Mouse (Mus musculus) 3134 (cell line): ENCODE measurements at regions not wholly inside any gene's neighbourhood (a gene's known extent, or its start where the extent isn't known, plus 50 kb on each side); places are given as distances from the start of the nearest gene placed in this dataset.
"Not testable (repeated sequence)": the region's sequence is repeated elsewhere in the genome, so short reads cannot be mapped to it uniquely, and the experiment has no call there.

Experiments used
- DNase-seq: peaks from one replicate; pipeline ENCODE4 v3.0.0-alpha.2; 2011; ENCODE audit warnings: low spot score; ENCODE audit not compliant: insufficient read length; ENCODE audit errors: extremely low read depth

- no peak for DNase-seq
These were observed 131.9 kb downstream of the Snx18 start for GRCm38 (mm10) chr13:113486368-113486955.

DNA sequence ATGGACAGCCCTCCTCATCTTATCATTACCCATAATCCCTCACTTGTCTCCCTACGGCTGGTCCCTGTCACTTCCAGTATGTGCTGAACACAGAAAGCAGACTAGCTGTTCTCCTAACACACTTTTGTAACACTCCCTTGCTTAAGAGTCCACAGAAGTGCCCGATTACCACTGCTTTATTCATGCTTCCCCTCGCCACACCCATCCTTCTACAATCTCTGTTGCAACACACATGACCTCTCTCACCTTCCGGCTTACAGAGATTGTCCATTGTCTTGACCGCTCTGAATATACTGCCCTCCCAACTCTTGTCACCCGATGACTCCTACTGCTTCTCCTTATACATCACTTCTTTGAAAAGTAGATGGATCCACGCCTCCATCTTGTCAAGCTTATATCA is 132.9 kb downstream of the Snx18 start:
- DNase-seq = no peak

GRCm38 (mm10) chr13:113484159-113484762 is 134.1 kb downstream of the Snx18 start:
- no peak for DNase-seq

- DNase-seq = no peak
These were observed 135.5 kb downstream of the Snx18 start for GRCm38 (mm10) chr13:113482911-113483310.

GRCm38 (mm10) chr13:113477901-113478510 is 140.4 kb downstream of the Snx18 start:
- DNase-seq = no peak

DNA sequence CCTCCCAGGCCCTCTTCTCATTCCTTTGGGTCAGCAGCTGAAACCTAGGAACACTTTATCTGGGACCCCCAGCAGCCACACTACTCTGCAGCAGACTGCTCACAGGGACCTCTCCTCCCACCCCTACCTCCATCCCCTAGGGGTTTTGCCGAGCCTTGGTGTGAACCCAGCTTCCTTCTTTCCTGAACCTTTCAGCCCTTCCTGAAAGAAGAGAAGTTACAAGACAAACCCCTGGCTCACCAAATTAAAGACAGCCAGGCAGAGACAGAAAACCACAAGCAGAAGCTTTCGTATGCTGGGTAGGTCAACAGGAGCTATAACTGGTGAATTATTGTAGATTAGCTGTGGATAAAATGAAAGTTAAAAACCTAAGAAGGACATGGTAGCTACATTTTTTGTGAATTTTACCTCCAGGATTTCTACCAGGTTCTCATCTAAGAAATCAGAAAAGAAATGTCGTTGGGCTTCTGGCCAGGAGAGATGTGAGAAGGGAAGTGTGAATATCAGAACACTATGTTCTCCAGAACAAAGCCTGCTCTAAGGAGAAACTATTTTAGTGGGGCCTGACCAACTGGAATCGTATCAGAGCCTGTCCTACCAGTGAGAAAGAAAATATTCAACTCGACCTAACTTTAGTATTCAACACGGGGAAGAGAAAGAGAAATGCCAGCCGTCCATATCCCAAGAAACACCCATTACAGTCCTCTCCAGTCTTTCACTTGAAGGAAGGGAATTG is 147.4 kb downstream of the Snx18 start:
- DNase-seq = no peak

- DNase-seq = no peak
These were observed 153.9 kb downstream of the Snx18 start for GRCm38 (mm10) chr13:113464190-113465064.

DNA sequence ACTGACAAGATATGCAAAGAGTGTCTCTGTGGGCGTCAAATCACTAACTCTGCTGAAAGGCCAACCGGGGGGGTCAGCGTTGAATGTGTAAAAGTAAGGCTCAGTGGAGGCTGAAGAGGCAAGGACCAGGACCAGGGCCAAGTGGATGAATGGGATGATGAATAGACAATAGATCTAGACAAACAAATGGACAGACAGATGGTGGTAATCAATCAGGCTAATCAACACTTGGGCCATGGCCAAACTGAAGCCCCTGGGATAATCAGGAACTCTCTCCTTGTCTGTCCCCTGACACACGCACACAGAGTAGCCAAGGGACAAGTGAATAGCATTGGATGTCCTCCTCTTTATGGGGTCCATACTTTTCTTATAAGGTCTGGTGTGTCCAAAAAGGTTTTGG is 154.9 kb downstream of the Snx18 start:
- DNase-seq = no peak

- DNase-seq = peak; percentile 47
These were observed 161.7 kb downstream of the BC067074 start for GRCm38 (mm10) chr13:113454490-113455295.

DNA sequence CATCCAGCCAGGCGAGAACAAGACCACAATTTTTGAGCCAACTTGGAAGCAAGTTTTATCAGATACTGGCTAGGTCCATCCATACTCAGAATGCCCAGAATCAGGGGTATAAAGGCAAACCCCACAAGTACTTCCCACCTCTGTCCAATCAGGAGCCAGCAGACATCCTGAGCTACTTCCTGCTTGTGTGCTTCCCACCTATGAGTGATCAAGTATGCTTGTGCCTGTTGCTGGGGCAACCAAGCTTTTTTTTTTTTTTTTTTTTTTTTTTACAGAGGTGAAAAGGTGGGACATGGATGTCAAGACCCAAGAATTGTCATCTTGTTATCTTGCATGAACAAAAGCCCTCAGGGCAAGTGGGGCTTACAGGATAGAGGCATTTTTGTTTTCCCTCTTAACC is 155.4 kb downstream of the BC067074 start:
- DNase-seq = no peak

DNA sequence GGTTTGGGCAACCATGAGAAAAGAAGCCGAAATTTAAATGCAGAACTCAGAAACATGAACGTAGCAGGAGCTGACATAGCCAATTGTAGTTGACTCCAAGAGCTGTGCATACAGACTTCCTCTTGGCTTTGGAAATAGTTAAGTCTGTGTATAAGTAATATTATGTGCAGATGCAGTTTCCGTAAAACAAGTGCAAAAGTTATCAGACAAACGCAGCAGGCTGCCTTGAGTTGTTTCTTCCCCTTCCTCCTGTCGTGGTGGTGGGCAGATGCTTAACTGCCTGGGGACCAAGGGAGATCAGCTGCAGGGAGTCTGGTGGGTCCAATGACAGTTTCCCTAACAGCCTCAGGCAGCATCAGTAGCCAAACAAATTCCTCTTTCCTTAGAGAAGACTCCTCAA is 153.3 kb downstream of the BC067074 start:
- DNase-seq = no peak

- DNase-seq = not testable (repeated sequence)
These were observed 151.5 kb downstream of the BC067074 start for GRCm38 (mm10) chr13:113444481-113444880.

DNA sequence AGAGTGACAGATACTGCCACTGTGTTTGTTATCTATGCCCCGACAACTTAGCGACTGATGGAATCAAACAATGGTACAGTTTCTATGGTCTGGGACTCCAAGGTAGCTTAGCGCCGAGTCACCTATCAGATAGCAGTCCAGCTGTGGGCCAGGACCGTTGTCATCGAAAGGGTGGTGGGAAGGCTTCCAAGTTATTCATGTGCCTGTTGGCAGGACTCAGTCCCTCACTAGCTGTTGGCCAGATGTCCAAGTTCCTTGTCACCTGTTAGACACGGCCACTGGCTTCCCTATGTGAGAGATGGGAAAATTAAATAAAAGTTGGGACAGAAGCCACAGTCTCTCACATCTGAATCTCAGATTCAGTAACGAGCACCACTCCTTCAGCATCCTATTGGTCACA is 150.1 kb downstream of the BC067074 start:
- no peak for DNase-seq

- DNase-seq = no peak
These were observed 149.2 kb downstream of the BC067074 start for GRCm38 (mm10) chr13:113442169-113442568.

- no peak for DNase-seq
These were observed 147.2 kb downstream of the BC067074 start for GRCm38 (mm10) chr13:113440137-113440536.

DNA sequence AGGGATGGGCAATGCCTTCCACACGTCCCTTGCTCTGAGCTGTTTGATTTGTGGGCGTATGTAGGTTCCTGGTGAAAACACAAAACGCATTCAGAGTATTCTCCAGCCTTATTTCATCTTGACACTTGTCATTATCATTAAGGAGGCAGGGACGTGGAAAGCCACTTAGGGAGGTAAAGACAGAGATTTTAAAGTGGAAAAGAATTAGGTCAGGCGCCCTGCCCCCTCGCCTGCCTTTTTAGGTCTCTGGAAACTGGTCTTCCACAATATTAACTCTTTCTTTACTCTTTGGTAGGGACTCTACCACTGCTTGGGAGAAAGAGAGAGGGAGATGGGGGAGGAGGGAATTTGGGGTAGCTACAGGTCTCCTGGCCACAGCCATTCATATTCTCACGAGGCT is 146.6 kb downstream of the BC067074 start:
- DNase-seq = no peak

DNA sequence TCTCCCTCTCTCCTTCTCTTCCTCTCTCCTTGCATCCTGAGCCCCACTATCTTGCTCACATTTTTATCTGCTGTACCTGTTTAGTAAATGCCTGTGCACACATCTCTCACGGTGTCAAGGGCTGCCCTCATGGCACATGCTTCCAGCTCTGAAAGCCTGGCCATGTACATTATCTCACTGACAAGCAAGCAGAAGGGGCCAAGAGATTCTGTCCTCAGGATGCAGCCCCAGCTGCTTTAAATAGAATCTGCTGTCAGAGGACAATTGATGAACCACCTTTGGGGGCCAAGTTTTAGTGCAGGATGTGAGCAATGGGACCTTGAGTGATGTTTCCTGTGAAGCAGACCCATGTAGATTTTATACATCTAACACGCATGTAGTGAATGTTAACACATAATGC is 145.9 kb downstream of the BC067074 start:
- no peak for DNase-seq

DNA sequence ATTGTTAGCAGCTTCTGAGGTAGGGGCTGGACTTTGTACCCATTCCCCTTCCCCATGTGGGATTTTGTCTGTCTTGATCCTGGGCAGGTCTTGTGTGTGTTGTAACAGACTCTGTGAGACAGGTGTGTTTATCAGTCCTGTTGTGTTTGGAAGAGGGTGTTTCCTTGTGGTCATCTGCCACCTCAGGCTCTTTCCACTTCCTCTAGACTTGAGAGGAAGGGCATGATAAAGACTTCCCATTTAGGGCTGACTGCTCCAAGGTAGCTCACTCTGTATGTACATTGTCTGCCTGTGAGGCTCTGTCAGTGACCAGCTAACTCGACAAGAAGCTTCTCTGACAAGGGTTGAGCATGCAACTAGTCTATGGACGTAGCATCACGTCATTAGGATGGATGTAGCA is 143.3 kb downstream of the BC067074 start:
- no peak for DNase-seq

- DNase-seq = no peak
These were observed 142.2 kb downstream of the BC067074 start for GRCm38 (mm10) chr13:113435117-113435516.

- no peak for DNase-seq
These were observed 140.5 kb downstream of the BC067074 start for GRCm38 (mm10) chr13:113433456-113433855.
